Mouse (Mus musculus) CH12.LX (cell line): ENCODE measurements around the gene Rtn4rl1. TPM values are rescaled to one million over a fixed set of nuclear protein-coding genes. Genes with fewer than 3 reads are reported as not detected.

ENCODE experiments used
- DNase-seq: peaks from one replicate; pipeline ENCODE4 v3.0.0-alpha.2; 2013; ENCODE audit errors: extremely low read depth
- H3K27ac ChIP-seq: 2 replicates; pipeline ENCODE4 v1.5.1; 2012; ENCODE audit warnings: low read depth, mild to moderate bottlenecking, control low read depth, moderate library complexity; ENCODE audit not compliant: insufficient read depth
- H3K27me3 ChIP-seq: replicated peaks from 2 replicates; pipeline ENCODE3; 2012; ENCODE audit warnings: inconsistent platforms
- H3K36me3 ChIP-seq, 2 experiments: replicated peaks in 1 of 2; 2 replicates each; pipeline versions ENCODE3 to v1.6.1; 2012; ENCODE audit warnings: inconsistent platforms in 1 of 2, low read length in 1 of 2, mild to moderate bottlenecking in 1 of 2, mixed read lengths in 1 of 2, moderate library complexity in 1 of 2; ENCODE audit not compliant: control insufficient read depth in 1 of 2, insufficient read depth in 1 of 2
- H3K4me1 ChIP-seq, 2 experiments: 2 replicates each; pipeline ENCODE4 v1.6.1; 2012; ENCODE audit warnings: inconsistent platforms in 1 of 2, moderate library complexity in 1 of 2; ENCODE audit not compliant: insufficient read depth in 2 of 2, control insufficient read depth in 1 of 2
- H3K4me2 ChIP-seq: 2 replicates; pipeline ENCODE4 v1.6.1; 2012; ENCODE audit warnings: low read depth, mild to moderate bottlenecking, control low read depth; ENCODE audit not compliant: poor library complexity, insufficient read depth, severe bottlenecking
- H3K4me3 ChIP-seq, 3 experiments: fragments of 150-350 bp in 1 of 3; sonication (generic) in 1 of 3; replicated peaks in 1 of 3; 2 replicates each; pipeline versions ENCODE3 to v1.5.1; 2011 to 2012; ENCODE audit warnings: low read depth in 2 of 3, low read length in 2 of 3, mild to moderate bottlenecking in 2 of 3, moderate library complexity in 2 of 3, control low read depth in 1 of 3, improper control_type of control experiment in 1 of 3, inconsistent platforms in 1 of 3, mixed read lengths in 1 of 3; ENCODE audit not compliant: poor library complexity in 1 of 3
- H3K79me2 ChIP-seq: replicated peaks from 2 replicates; pipeline ENCODE4 v1.6.1; 2012; ENCODE audit warnings: mild to moderate bottlenecking, moderate library complexity; ENCODE audit not compliant: control insufficient read depth, poor library complexity, insufficient read depth, severe bottlenecking; ENCODE audit errors: extremely low read depth
- H3K9ac ChIP-seq: 2 replicates; pipeline ENCODE4 v1.6.1; 2012; ENCODE audit warnings: low read depth, mild to moderate bottlenecking, control low read depth, moderate library complexity; ENCODE audit not compliant: insufficient read depth
- H3K9me3 ChIP-seq: replicated peaks from 2 replicates; pipeline ENCODE3; 2012; ENCODE audit warnings: low read length, inconsistent platforms, mixed read lengths
- CHD1 ChIP-seq: IDR thresholded peaks from 2 replicates; pipeline ENCODE4 v1.6.1; 2012; ENCODE audit warnings: low read depth, low read length, improper control_type of control experiment, inconsistent platforms
- CTCF ChIP-seq, 2 experiments: IDR thresholded peaks in 1 of 2; conservative IDR thresholded peaks in 1 of 2; 2 replicates each; pipeline ENCODE4 v1.5.1; 2011 to 2012; ENCODE audit warnings: low read depth in 2 of 2, low read length in 2 of 2, improper control_type of control experiment in 1 of 2, inconsistent platforms in 1 of 2, mild to moderate bottlenecking in 1 of 2, moderate library complexity in 1 of 2
- E2F4 ChIP-seq: IDR thresholded peaks from 2 replicates; pipeline ENCODE4 v1.6.1; 2011; ENCODE audit warnings: low read depth, low read length, improper control_type of control experiment; ENCODE audit not compliant: insufficient replicate concordance
- ELF1 ChIP-seq: IDR thresholded peaks from 2 replicates; pipeline ENCODE4 v1.6.1; 2014; ENCODE audit warnings: low read depth, mild to moderate bottlenecking, inconsistent platforms, low read length, improper control_type of control experiment
- ETS1 ChIP-seq: conservative IDR thresholded peaks from 2 replicates; pipeline ENCODE4 v1.6.1; 2012; ENCODE audit warnings: low read depth, mild to moderate bottlenecking, inconsistent platforms, low read length, improper control_type of control experiment, moderate library complexity
- GABPA ChIP-seq: IDR thresholded peaks from 2 replicates; pipeline ENCODE4 v1.6.1; 2012; ENCODE audit warnings: low read depth, low read length, improper control_type of control experiment, inconsistent platforms; ENCODE audit not compliant: insufficient replicate concordance
- HCFC1 ChIP-seq: IDR thresholded peaks from 2 replicates; pipeline ENCODE4 v1.6.1; 2012; ENCODE audit warnings: low read depth, mild to moderate bottlenecking, inconsistent platforms, low read length, improper control_type of control experiment
- IRF4 ChIP-seq: IDR thresholded peaks from 2 replicates; pipeline ENCODE4 v1.6.1; 2014; ENCODE audit warnings: low read depth, mild to moderate bottlenecking, inconsistent platforms, low read length, improper control_type of control experiment
- KAT2A ChIP-seq: IDR thresholded peaks from 2 replicates; pipeline ENCODE4 v1.6.1; 2012; ENCODE audit warnings: low read length, improper control_type of control experiment, inconsistent platforms; ENCODE audit not compliant: insufficient replicate concordance
- MAFK ChIP-seq: IDR thresholded peaks from 2 replicates; pipeline ENCODE4 v1.6.1; 2011; ENCODE audit warnings: low read length, improper control_type of control experiment; ENCODE audit not compliant: insufficient replicate concordance
- MAZ ChIP-seq: IDR thresholded peaks from 2 replicates; pipeline ENCODE4 v1.6.1; 2012; ENCODE audit warnings: low read depth, mild to moderate bottlenecking, inconsistent platforms, low read length, improper control_type of control experiment, moderate library complexity
- MEF2A ChIP-seq: IDR thresholded peaks from 2 replicates; pipeline ENCODE4 v1.6.1; 2014; ENCODE audit warnings: low read depth, mild to moderate bottlenecking, inconsistent platforms, low read length, improper control_type of control experiment, borderline replicate concordance
- MYC ChIP-seq: IDR thresholded peaks from 2 replicates; pipeline ENCODE4 v1.6.1; 2011; ENCODE audit warnings: low read depth, mild to moderate bottlenecking, improper control_type of control experiment, low read length
- NELFE ChIP-seq: IDR thresholded peaks from 2 replicates; pipeline ENCODE4 v1.6.1; 2011; ENCODE audit warnings: low read depth, low read length, improper control_type of control experiment
- NRF1 ChIP-seq: IDR thresholded peaks from 2 replicates; pipeline ENCODE4 v1.6.1; 2014; ENCODE audit warnings: low read depth, mild to moderate bottlenecking, inconsistent platforms, low read length, improper control_type of control experiment, moderate library complexity
- PAX5 ChIP-seq: IDR thresholded peaks from 2 replicates; pipeline ENCODE4 v1.6.1; 2012; ENCODE audit warnings: low read length, inconsistent platforms, mixed read lengths
- POLR2AphosphoS2 ChIP-seq: IDR thresholded peaks from 2 replicates; pipeline ENCODE4 v1.6.1; 2011; ENCODE audit warnings: low read depth, low read length, improper control_type of control experiment
- RAD21 ChIP-seq: IDR thresholded peaks from 2 replicates; pipeline ENCODE4 v1.6.1; 2011; ENCODE audit warnings: low read depth, mild to moderate bottlenecking, low read length, improper control_type of control experiment, moderate library complexity
- SIN3A ChIP-seq: IDR thresholded peaks from 2 replicates; pipeline ENCODE4 v1.6.1; 2012; ENCODE audit warnings: low read length, improper control_type of control experiment, inconsistent platforms
- SMC3 ChIP-seq: IDR thresholded peaks from 2 replicates; pipeline ENCODE4 v1.6.1; 2011; ENCODE audit warnings: low read depth, low read length, improper control_type of control experiment
- TBP ChIP-seq: conservative IDR thresholded peaks from 2 replicates; pipeline ENCODE4 v1.6.1; 2011; ENCODE audit warnings: low read depth, low read length, improper control_type of control experiment
- USF2 ChIP-seq: conservative IDR thresholded peaks from 2 replicates; pipeline ENCODE4 v1.6.1; 2011; ENCODE audit warnings: low read depth, low read length, improper control_type of control experiment
- dilution Hi-C: fragments of 300-500 bp; cut with MboI; formaldehyde crosslinking; loops from 2 replicates; pipeline ENCODE4 v1.14.3; 2020; ENCODE audit warnings: low sequenced_read_pairs; ENCODE audit not compliant: extremely low pct_unique_long_range_greater_than_20kb, extremely low pct_ligation_motif_present
- in situ Hi-C: fragments of 300-500 bp; cut with MboI; formaldehyde crosslinking; loops from 3 replicates; pipeline ENCODE4 v1.14.3; 2019; ENCODE audit warnings: low sequenced_read_pairs, low pct_ligation_motif_present, low pct_unique_long_range_greater_than_20kb, mixed read lengths
- polyA plus RNA-seq: library from polyadenylated mRNA; unstranded; fragments of >175 nt; gene quantifications from 2 replicates; pipeline ENCODE4 v1.2.1, GENCODE M21; 2012; ENCODE audit warnings: low read depth; ENCODE audit not compliant: insufficient read length
- total RNA-seq, 2 experiments: library from RNA; depleted of rRNA; stranded (reverse); fragments of 300-350 nt in 1 of 2; fragments of >200 nt in 1 of 2; gene quantifications; 2 replicates each; pipeline ENCODE4 v1.2.3; 2012 to 2014

Gene Rtn4rl1
- total and polyA plus RNA-seq, 3 experiments = 0.04 to 0.09 TPM; not detected in 1

DNA sequence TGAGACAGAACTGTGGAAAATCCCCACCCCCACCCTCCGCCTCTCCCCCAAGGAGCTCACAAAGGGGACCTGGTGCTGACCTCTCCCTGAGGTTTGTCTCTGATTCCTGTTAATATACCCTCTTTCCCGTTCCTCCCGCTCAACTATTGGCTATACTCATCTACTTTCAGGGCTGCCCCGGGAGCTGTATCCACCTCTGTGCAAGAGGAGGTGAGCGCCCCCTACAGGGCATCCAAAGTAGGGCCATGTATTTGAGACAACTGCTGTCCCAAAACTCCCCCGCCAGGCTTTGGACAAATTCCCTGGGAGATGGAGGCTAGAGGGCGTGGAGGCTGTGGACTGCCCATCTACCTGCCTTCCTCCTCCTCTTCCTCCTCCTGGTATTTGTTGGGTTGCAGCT lies 38.2 kb downstream of the Rtn4rl1 start:
- dilution Hi-C loops = no loop called here
- DNase-seq = peak; percentile 70
- H3K9ac ChIP-seq = no peak overlapping the region

DNA sequence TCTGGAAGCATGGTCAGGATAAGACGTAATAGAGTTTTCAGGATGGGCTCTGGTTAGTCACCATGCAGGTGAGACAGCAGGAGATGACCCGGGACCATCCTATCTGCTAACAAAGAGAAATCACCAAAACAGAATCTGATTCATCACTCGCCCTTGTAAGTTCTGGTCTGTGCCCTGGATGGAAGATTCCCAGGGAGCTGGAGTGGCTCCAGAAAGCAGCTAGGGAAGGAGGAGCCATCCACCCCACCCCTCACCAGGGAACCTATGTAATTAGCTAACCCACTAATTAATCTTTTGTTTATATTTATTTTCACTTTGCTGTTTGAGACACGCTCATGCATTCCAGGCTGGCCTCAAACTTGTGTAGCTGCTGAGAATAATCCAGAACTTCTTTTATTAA lies 38.9 kb downstream of the Rtn4rl1 start:
- no peak overlapping the region for H3K27ac ChIP-seq
- no peak for DNase-seq
- TF ChIP-seq MYC = no peak
- no peak overlapping the region for H3K9ac ChIP-seq
- H3K79me2 ChIP-seq = no peaks in the 10 kb centered on the region
- H3K4me2 ChIP-seq = no peak overlapping the region
- dilution Hi-C loops (no loop called here), in situ Hi-C loops (no loop called here)
- no peak overlapping the region for H3K4me3 ChIP-seq
- peaks cover 7 to 34% of the 10 kb centered on the region in 2 experiments for H3K4me1 ChIP-seq
- no peaks in the 10 kb centered on the region for H3K9me3 ChIP-seq
- H3K36me3 ChIP-seq = no peaks in the 10 kb centered on the region
- H3K27me3 ChIP-seq = peaks cover 25% of the 10 kb centered on the region

More for the DNA sequence above, 38.2 kb downstream of the Rtn4rl1 start:
- Histone ChIP-seq H3K4me1 (peaks cover 7 to 36% of the 10 kb centered on the region in 2 experiments), H3K4me2 (no peak overlapping the region), H3K27me3 (peaks cover 20% of the 10 kb centered on the region), H3K4me3 (no peak overlapping the region), H3K79me2 (no peaks in the 10 kb centered on the region), H3K9me3 (no peaks in the 10 kb centered on the region), H3K27ac (no peak overlapping the region), H3K36me3 (no peaks in the 10 kb centered on the region)
- in situ Hi-C loops = no loop called here
- TF ChIP-seq POLR2AphosphoS2 (no peak), CTCF (conservative IDR thresholded peaks at IDR 0.05 in 1 of 2, IDR thresholded peaks at IDR 0.05 in 1 of 2; ENCODE audit: low read depth in 2 of 2, low read length in 2 of 2) (peak; percentile 62 to 82), HCFC1 (no peak), SMC3 (peak; percentile 54), IRF4 (0 out of 2 replicates have a peak, but pooled peaks have one; percentile 32), RAD21 (peak; percentile 59)
- TF ChIP-seq, all 38 proteins: peak for 4

DNA sequence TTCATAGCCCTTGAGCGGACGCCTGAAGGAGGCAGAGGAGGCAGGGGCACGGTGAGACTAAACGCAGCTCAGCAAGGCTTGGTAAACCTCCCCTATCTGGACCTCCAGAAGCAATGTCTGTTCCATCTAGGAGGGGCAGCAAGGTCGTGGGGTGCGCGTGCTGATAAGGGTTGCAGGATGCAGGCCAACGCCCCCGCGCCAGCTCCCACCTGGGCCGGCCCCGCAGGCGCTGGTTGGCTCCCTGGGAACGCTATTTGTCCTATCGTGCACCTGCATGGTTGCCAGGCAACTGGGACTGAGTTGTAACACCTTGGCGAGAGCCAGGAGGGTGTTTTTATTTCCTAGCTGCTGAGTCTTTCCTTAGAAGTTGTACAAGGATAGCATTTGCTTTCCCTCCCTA lies 41.2 kb downstream of the Rtn4rl1 start:
- Histone ChIP-seq H3K4me1 (peaks cover 7 to 15% of the 10 kb centered on the region in 2 experiments), H3K4me3 (no peak overlapping the region), H3K79me2 (no peaks in the 10 kb centered on the region), H3K4me2 (no peak overlapping the region), H3K27me3 (peaks cover 38% of the 10 kb centered on the region), H3K36me3 (no peaks in the 10 kb centered on the region), H3K9me3 (no peaks in the 10 kb centered on the region), H3K9ac (no peak overlapping the region), H3K27ac (no peak overlapping the region)
- DNase-seq = no peak
- in situ Hi-C loops (no loop called here), dilution Hi-C loops (no loop called here)
- TF ChIP-seq GABPA = no peak
- TF ChIP-seq PAX5 = no peak
- TF ChIP-seq ELF1 = no peak
- no peak for TF ChIP-seq KAT2A
- TF ChIP-seq NELFE = no peak
- TF ChIP-seq SIN3A = no peak
- TF ChIP-seq CHD1 = no peak
- TF ChIP-seq MAZ = no peak
- TF ChIP-seq USF2 = no peak
- TF ChIP-seq E2F4 = no peak
- TF ChIP-seq MEF2A = no peak
- TF ChIP-seq MAFK = no peak
- TF ChIP-seq NRF1 = no peak
- TF ChIP-seq TBP = no peak
- TF ChIP-seq IRF4 = no peak
- no peak for TF ChIP-seq ETS1
